Mouse (Mus musculus) liver, adult 2 months (tissue): ENCODE measurements around the gene Shank2.

Source experiments
- CTCF ChIP-seq: fragments of 200-500 bp; IDR thresholded peaks from 2 replicates; pipeline ENCODE4 v1.5.1; 2011; ENCODE audit warnings: low read depth, low read length, control low read depth
- POLR2A ChIP-seq: fragments of 200-500 bp; IDR thresholded peaks from 2 replicates; pipeline ENCODE4 v1.6.1; 2011; ENCODE audit warnings: low read length, control low read depth; ENCODE audit not compliant: insufficient read depth; ENCODE audit errors: extremely low read depth

GRCm38 (mm10) chr7:144238992-144239391 lies 237.3 kb downstream of the Shank2 start:
- TF ChIP-seq POLR2A, result no peak
- no peak for TF ChIP-seq CTCF
